Mouse (Mus musculus): Measurements from ENCODE around the gene Lrp2. TPM values are rescaled to one million over a fixed set of nuclear protein-coding genes. Genes with fewer than 3 reads are reported as not detected.

Gene Lrp2
- total and polyA plus RNA-seq, 3 experiments = under 0.01 to 0.07 (median 0.01) TPM

GRCm38 (mm10) chr2:69393947-69394346, 191.9 kb downstream of the Lrp2 start:
- in situ Hi-C loops (cut with MboI; ENCODE audit: low pct_ligation_motif_present, low pct_unique_long_range_greater_than_20kb, low sequenced_read_pairs) = no loop called here
- dilution Hi-C loops (cut with MboI; ENCODE audit: extremely low pct_ligation_motif_present, extremely low pct_unique_long_range_greater_than_20kb, low sequenced_read_pairs) = no loop called here
- Histone ChIP-seq H3K27ac (ENCODE audit: insufficient read depth, low read depth) (no peak overlapping the region), H3K4me3 (replicated peaks in 1 of 3; ENCODE audit: low read depth in 2 of 3, low read length in 2 of 3, poor library complexity in 1 of 3) (no peak overlapping the region), H3K4me2 (ENCODE audit: insufficient read depth, low read depth, poor library complexity, severe bottlenecking) (no peak overlapping the region), H3K9ac (ENCODE audit: insufficient read depth, low read depth) (no peak overlapping the region), H3K9me3 (replicated peaks; ENCODE audit: low read length) (no peaks in the 10 kb centered on the region), H3K79me2 (replicated peaks; ENCODE audit: control insufficient read depth, extremely low read depth, insufficient read depth, poor library complexity, severe bottlenecking) (no peaks in the 10 kb centered on the region), H3K36me3 (replicated peaks in 1 of 2; ENCODE audit: control insufficient read depth in 1 of 2, insufficient read depth in 1 of 2, low read length in 1 of 2) (no peaks in the 10 kb centered on the region), H3K4me1 (ENCODE audit: control insufficient read depth in 1 of 2, insufficient read depth in 2 of 2) (peaks cover 0 to 3% of the 10 kb centered on the region in 2 experiments; a peak in 1 of 4 replicates), H3K27me3 (replicated peaks) (no peaks in the 10 kb centered on the region)
- TF ChIP-seq NRF1 (IDR thresholded peaks at IDR 0.05; ENCODE audit: low read depth, low read length) (no peak), USF2 (conservative IDR thresholded peaks at IDR 0.05; ENCODE audit: low read depth, low read length) (no peak), GABPA (IDR thresholded peaks at IDR 0.05; ENCODE audit: insufficient replicate concordance, low read depth, low read length) (no peak)
- DNase-seq (ENCODE audit: extremely low read depth) = no peak

GRCm38 (mm10) chr2:69386118-69386871, 199.6 kb downstream of the Lrp2 start:
- no peak for DNase-seq (ENCODE audit: extremely low read depth)
- no peaks in the 10 kb centered on the region for H3K9me3 ChIP-seq (replicated peaks; ENCODE audit: low read length)

GRCm38 (mm10) chr2:69382838-69383237, 203.0 kb downstream of the Lrp2 start:
- no peaks in the 10 kb centered on the region for H3K79me2 ChIP-seq (replicated peaks; ENCODE audit: control insufficient read depth, extremely low read depth, insufficient read depth, poor library complexity, severe bottlenecking)
- in situ Hi-C loops (cut with MboI; ENCODE audit: low pct_ligation_motif_present, low pct_unique_long_range_greater_than_20kb, low sequenced_read_pairs) = no loop called here
- peak overlapping the region; percentile 6; the same call in 1 of the 2 replicates for H3K4me2 ChIP-seq (ENCODE audit: insufficient read depth, low read depth, poor library complexity, severe bottlenecking)
- TF ChIP-seq SMC3 (IDR thresholded peaks at IDR 0.05; ENCODE audit: low read depth, low read length) (no peak), CHD1 (IDR thresholded peaks at IDR 0.05; ENCODE audit: low read depth, low read length) (no peak), MYC (IDR thresholded peaks at IDR 0.05; ENCODE audit: low read depth, low read length) (no peak)
- no peaks in the 10 kb centered on the region for H3K27me3 ChIP-seq (replicated peaks)
- H3K4me3 ChIP-seq (replicated peaks in 1 of 3; ENCODE audit: low read depth in 2 of 3, low read length in 2 of 3, poor library complexity in 1 of 3) = no peak overlapping the region
- no peak overlapping the region for H3K9ac ChIP-seq (ENCODE audit: insufficient read depth, low read depth)
- dilution Hi-C loops (cut with MboI; ENCODE audit: extremely low pct_ligation_motif_present, extremely low pct_unique_long_range_greater_than_20kb, low sequenced_read_pairs) = no loop called here
- DNase-seq (ENCODE audit: extremely low read depth) = no peak
- no peaks in the 10 kb centered on the region for H3K9me3 ChIP-seq (replicated peaks; ENCODE audit: low read length)
- no peaks in the 10 kb centered on the region for H3K36me3 ChIP-seq (replicated peaks in 1 of 2; ENCODE audit: control insufficient read depth in 1 of 2, insufficient read depth in 1 of 2, low read length in 1 of 2)
- peaks cover 8 to 44% of the 10 kb centered on the region in 2 experiments for H3K4me1 ChIP-seq (ENCODE audit: control insufficient read depth in 1 of 2, insufficient read depth in 2 of 2)
- no peak overlapping the region for H3K27ac ChIP-seq (ENCODE audit: insufficient read depth, low read depth)

More at GRCm38 (mm10) chr2:69386118-69386871, 199.6 kb downstream of the Lrp2 start:
- Histone ChIP-seq H3K9ac (ENCODE audit: insufficient read depth, low read depth) (no peak overlapping the region), H3K79me2 (replicated peaks; ENCODE audit: control insufficient read depth, extremely low read depth, insufficient read depth, poor library complexity, severe bottlenecking) (no peaks in the 10 kb centered on the region), H3K27ac (ENCODE audit: insufficient read depth, low read depth) (no peak overlapping the region), H3K36me3 (replicated peaks in 1 of 2; ENCODE audit: control insufficient read depth in 1 of 2, insufficient read depth in 1 of 2, low read length in 1 of 2) (no peaks in the 10 kb centered on the region), H3K4me1 (ENCODE audit: control insufficient read depth in 1 of 2, insufficient read depth in 2 of 2) (peaks cover 0 to 33% of the 10 kb centered on the region in 2 experiments; a peak in 1 of 4 replicates), H3K4me3 (replicated peaks in 1 of 3; ENCODE audit: low read depth in 2 of 3, low read length in 2 of 3, poor library complexity in 1 of 3) (no peak overlapping the region), H3K27me3 (replicated peaks) (no peaks in the 10 kb centered on the region), H3K4me2 (ENCODE audit: insufficient read depth, low read depth, poor library complexity, severe bottlenecking) (no peak overlapping the region)
- in situ Hi-C loops (cut with MboI; ENCODE audit: low pct_ligation_motif_present, low pct_unique_long_range_greater_than_20kb, low sequenced_read_pairs) = no loop called here
- no peak for TF ChIP-seq MEF2A (IDR thresholded peaks at IDR 0.05; ENCODE audit: borderline replicate concordance, low read depth, low read length)
- no peak for TF ChIP-seq E2F4 (IDR thresholded peaks at IDR 0.05; ENCODE audit: insufficient replicate concordance, low read depth, low read length)
- TF ChIP-seq ZKSCAN1 (IDR thresholded peaks at IDR 0.05; ENCODE audit: borderline replicate concordance, low read depth, low read length) = no peak
- dilution Hi-C loops (cut with MboI; ENCODE audit: extremely low pct_ligation_motif_present, extremely low pct_unique_long_range_greater_than_20kb, low sequenced_read_pairs) = no loop called here
